Mouse (Mus musculus) hindbrain, embryonic 15.5 days (tissue): ENCODE data around the gene Vmn1r223. TPM values are rescaled to one million over a fixed set of nuclear protein-coding genes. Genes with fewer than 3 reads are reported as not detected.
"Not testable (repeated sequence)": the region's sequence is repeated elsewhere in the genome, so short reads cannot be mapped to it uniquely, and the experiment has no call there.

Experiments used
- ATAC-seq: fragments of 200-750 bp; cut with Nextera tagmentation; 2 replicates; pipeline ENCODE4 v1.8.0; 2017; ENCODE audit warnings: low read depth, moderate number of reproducible peaks, moderate TSS enrichment; ENCODE audit not compliant: low FRiP score
- H3K27ac ChIP-seq: fragments of 300-500 bp; sonication (generic); replicated peaks from 2 replicates; pipeline ENCODE4 v1.5.1; 2015; ENCODE audit warnings: mild to moderate bottlenecking, inconsistent platforms
- H3K27me3 ChIP-seq: fragments of 300-500 bp; sonication (generic); 2 replicates; pipeline ENCODE4 v1.6.1; 2015; ENCODE audit warnings: control low read depth, inconsistent platforms
- H3K36me3 ChIP-seq: fragments of 300-500 bp; sonication (generic); 2 replicates; pipeline ENCODE4 v1.6.1; 2015; ENCODE audit warnings: control low read depth, inconsistent platforms
- H3K4me1 ChIP-seq: fragments of 300-500 bp; sonication (generic); replicated peaks from 2 replicates; pipeline ENCODE4 v1.6.1; 2015; ENCODE audit warnings: control low read depth, inconsistent platforms
- H3K4me2 ChIP-seq: fragments of 300-500 bp; sonication (generic); 2 replicates; pipeline ENCODE4 v1.6.1; 2015; ENCODE audit warnings: moderate library complexity, mild to moderate bottlenecking, inconsistent platforms
- H3K4me3 ChIP-seq: fragments of 300-500 bp; sonication (generic); 2 replicates; pipeline ENCODE4 v1.5.1; 2015; ENCODE audit warnings: mild to moderate bottlenecking, inconsistent platforms
- H3K9ac ChIP-seq: fragments of 300-500 bp; sonication (generic); 2 replicates; pipeline ENCODE4 v1.6.1; 2015; ENCODE audit warnings: inconsistent platforms
- H3K9me3 ChIP-seq: fragments of 300-500 bp; sonication (generic); 2 replicates; pipeline ENCODE4 v1.6.1; 2016; ENCODE audit warnings: control low read depth, inconsistent platforms
- WGBS: fragments of 180-500 bp; shearing (Covaris S2); methylation state at CpG from one replicate; pipeline ENCODE4 v1.1.7; 2015; 5-methylcytosine and 5-hydroxymethylcytosine counted together
- polyA plus RNA-seq: library from polyadenylated mRNA; unstranded; fragments of >200 nt; fragmentation: Nextera tagmentation; extraction: Ambion mirVana; gene quantifications from 2 replicates; pipeline ENCODE4 v1.2.1, GENCODE M21; 2015

Gene Vmn1r223
- polyA plus RNA-seq, result not detected in 2 replicates

- ATAC-seq, H3K4me2 ChIP-seq, H3K27me3 ChIP-seq, H3K27ac ChIP-seq, H3K4me1 ChIP-seq, H3K4me3 ChIP-seq, H3K9ac ChIP-seq, H3K36me3 ChIP-seq, H3K9me3 ChIP-seq: not testable (repeated sequence)
- WGBS, result 92% methylated on average over 1 of the region's 1 CpGs
Observed at GRCm38 (mm10) chr13:23246834-23247233, at the start of gene Vmn1r223. Gene Vmn1r223 (plus strand): TSS chr13:23247134.

GRCm38 (mm10) chr13:23203885-23204284 is 43.0 kb upstream of the Vmn1r223 start:
- not testable (repeated sequence) for H3K9ac ChIP-seq, H3K27me3 ChIP-seq, H3K36me3 ChIP-seq, H3K27ac ChIP-seq, ATAC-seq, H3K9me3 ChIP-seq, H3K4me1 ChIP-seq, H3K4me2 ChIP-seq, H3K4me3 ChIP-seq
- 88% methylated on average over 1 of the region's 1 CpGs for WGBS

- H3K27me3 ChIP-seq, H3K27ac ChIP-seq, H3K9ac ChIP-seq, H3K4me1 ChIP-seq, H3K4me2 ChIP-seq, H3K36me3 ChIP-seq, H3K4me3 ChIP-seq, H3K9me3 ChIP-seq, ATAC-seq: not testable (repeated sequence)
- 98% methylated on average over 2 of the region's 2 CpGs for WGBS
Observed at GRCm38 (mm10) chr13:23213827-23214226, 33.1 kb upstream of the Vmn1r223 start, which contains the start of gene Vmn1r221. Gene Vmn1r221 (plus strand): TSS chr13:23214127.

- H3K9me3 ChIP-seq, H3K4me2 ChIP-seq, H3K9ac ChIP-seq, H3K36me3 ChIP-seq, H3K4me1 ChIP-seq, H3K27ac ChIP-seq, H3K27me3 ChIP-seq, H3K4me3 ChIP-seq, ATAC-seq: not testable (repeated sequence)
Observed at GRCm38 (mm10) chr13:23235847-23236246, 11.1 kb upstream of the Vmn1r223 start, which contains the start of gene Vmn1r222. Gene Vmn1r222 (minus strand): TSS chr13:23235947.

GRCm38 (mm10) chr13:23258546-23259048 is 11.7 kb downstream of the Vmn1r223 start:
- H3K36me3 ChIP-seq, result no peaks in the 10 kb centered on the region
- no peak overlapping the region for H3K27ac ChIP-seq
- no peak overlapping the region for H3K4me2 ChIP-seq
- H3K4me3 ChIP-seq, result no peak overlapping the region
- 97% methylated on average over 2 of the region's 2 CpGs for WGBS
- H3K9ac ChIP-seq, result no peak overlapping the region
- H3K4me1 ChIP-seq, result no peaks in the 10 kb centered on the region
- no peak for ATAC-seq
- 0 out of 2 replicates have a peak, but pooled peaks cover 4% of the 10 kb centered on the region for H3K9me3 ChIP-seq
- H3K27me3 ChIP-seq, result no peaks in the 10 kb centered on the region

- H3K4me3 ChIP-seq, H3K9me3 ChIP-seq, H3K9ac ChIP-seq, H3K27me3 ChIP-seq, H3K4me2 ChIP-seq, H3K4me1 ChIP-seq, ATAC-seq, H3K27ac ChIP-seq, H3K36me3 ChIP-seq: not testable (repeated sequence)
- 62% methylated on average over 3 of the region's 3 CpGs for WGBS
Observed at GRCm38 (mm10) chr13:23268606-23269005, 21.7 kb downstream of the Vmn1r223 start.

GRCm38 (mm10) chr13:23269127-23269526 is 22.2 kb downstream of the Vmn1r223 start:
- not testable (repeated sequence) for H3K4me1 ChIP-seq, H3K9ac ChIP-seq, H3K27me3 ChIP-seq, H3K36me3 ChIP-seq, H3K9me3 ChIP-seq, H3K27ac ChIP-seq
- peak overlapping the region; percentile 54 for H3K4me2 ChIP-seq
- H3K4me3 ChIP-seq, result peak overlapping the region; percentile 47
- WGBS, result 47% methylated on average over 4 of the region's 4 CpGs
- ATAC-seq, result peak; percentile 86

- H3K27ac ChIP-seq, result no peak overlapping the region
- no peaks in the 10 kb centered on the region for H3K27me3 ChIP-seq
- peak; percentile 43; the same call in 1 of the 2 replicates for ATAC-seq
- H3K9me3 ChIP-seq, result no peaks in the 10 kb centered on the region
- peak overlapping the region; percentile 54 for H3K4me2 ChIP-seq
- H3K4me3 ChIP-seq, result peak overlapping the region; percentile 47
- H3K4me1 ChIP-seq, result 0 out of 2 replicates have a peak, but pooled peaks cover 4% of the 10 kb centered on the region
- 28% methylated on average over 11 of the region's 11 CpGs for WGBS
- H3K36me3 ChIP-seq, result no peaks in the 10 kb centered on the region
- peak overlapping the region; percentile 45 for H3K9ac ChIP-seq
Observed at GRCm38 (mm10) chr13:23269681-23270080, 22.7 kb downstream of the Vmn1r223 start.

- 0 out of 2 replicates have a peak, but pooled peaks cover 4% of the 10 kb centered on the region for H3K4me1 ChIP-seq
- WGBS, result 3% methylated on average over 34 of the region's 34 CpGs
- no peaks in the 10 kb centered on the region for H3K9me3 ChIP-seq
- H3K27me3 ChIP-seq, result no peaks in the 10 kb centered on the region
- peak overlapping the region; percentile 77 for H3K27ac ChIP-seq
- peak overlapping the region; percentile 47 for H3K4me3 ChIP-seq
- H3K4me2 ChIP-seq, result peak overlapping the region; percentile 54
- peak overlapping the region; percentile 45 for H3K9ac ChIP-seq
- no peaks in the 10 kb centered on the region for H3K36me3 ChIP-seq
- peak; percentile 97 for ATAC-seq
Observed at GRCm38 (mm10) chr13:23270321-23271101, 23.6 kb downstream of the Vmn1r223 start.

GRCm38 (mm10) chr13:23279576-23279975 is 32.6 kb downstream of the Vmn1r223 start:
- Histone ChIP-seq H3K27ac (no peak overlapping the region), H3K9me3 (no peaks in the 10 kb centered on the region), H3K4me3 (no peak overlapping the region), H3K36me3 (no peaks in the 10 kb centered on the region), H3K27me3 (no peaks in the 10 kb centered on the region), H3K9ac (no peak overlapping the region), H3K4me2 (no peak overlapping the region), H3K4me1 (no peaks in the 10 kb centered on the region)
- WGBS, result 92% methylated on average over 4 of the region's 4 CpGs
- ATAC-seq, result no peak

GRCm38 (mm10) chr13:23279992-23280391 is 33.1 kb downstream of the Vmn1r223 start:
- no peak overlapping the region for H3K9ac ChIP-seq
- WGBS, result 85% methylated on average over 3 of the region's 3 CpGs
- no peaks in the 10 kb centered on the region for H3K36me3 ChIP-seq
- no peaks in the 10 kb centered on the region for H3K4me1 ChIP-seq
- H3K4me2 ChIP-seq, result no peak overlapping the region
- no peak overlapping the region for H3K27ac ChIP-seq
- no peaks in the 10 kb centered on the region for H3K9me3 ChIP-seq
- H3K4me3 ChIP-seq, result no peak overlapping the region
- H3K27me3 ChIP-seq, result no peaks in the 10 kb centered on the region
- ATAC-seq, result no peak

GRCm38 (mm10) chr13:23285191-23285920 is 38.4 kb downstream of the Vmn1r223 start:
- peak; percentile 89 for ATAC-seq

More at GRCm38 (mm10) chr13:23285191-23285920, 38.4 kb downstream of the Vmn1r223 start:
- peak overlapping the region; percentile 83 for H3K4me2 ChIP-seq
- H3K9ac ChIP-seq, result peak overlapping the region; percentile 32
- no peaks in the 10 kb centered on the region for H3K9me3 ChIP-seq
- H3K36me3 ChIP-seq, result no peaks in the 10 kb centered on the region
- peaks cover 17% of the 10 kb centered on the region for H3K4me1 ChIP-seq
- peaks cover 18% of the 10 kb centered on the region for H3K27me3 ChIP-seq
- H3K27ac ChIP-seq, result no peak overlapping the region
- H3K4me3 ChIP-seq, result peak overlapping the region; percentile 45
- 3% methylated on average over 22 of the region's 22 CpGs for WGBS
